Mouse (Mus musculus): Measurements from ENCODE around the gene Plod1. TPM values are rescaled to one million over a fixed set of nuclear protein-coding genes. Genes with fewer than 3 reads are reported as not detected.

Gene Plod1
- polyA plus RNA-seq, 1 experiment from 2014 or later, result 32.7 TPM

DNA sequence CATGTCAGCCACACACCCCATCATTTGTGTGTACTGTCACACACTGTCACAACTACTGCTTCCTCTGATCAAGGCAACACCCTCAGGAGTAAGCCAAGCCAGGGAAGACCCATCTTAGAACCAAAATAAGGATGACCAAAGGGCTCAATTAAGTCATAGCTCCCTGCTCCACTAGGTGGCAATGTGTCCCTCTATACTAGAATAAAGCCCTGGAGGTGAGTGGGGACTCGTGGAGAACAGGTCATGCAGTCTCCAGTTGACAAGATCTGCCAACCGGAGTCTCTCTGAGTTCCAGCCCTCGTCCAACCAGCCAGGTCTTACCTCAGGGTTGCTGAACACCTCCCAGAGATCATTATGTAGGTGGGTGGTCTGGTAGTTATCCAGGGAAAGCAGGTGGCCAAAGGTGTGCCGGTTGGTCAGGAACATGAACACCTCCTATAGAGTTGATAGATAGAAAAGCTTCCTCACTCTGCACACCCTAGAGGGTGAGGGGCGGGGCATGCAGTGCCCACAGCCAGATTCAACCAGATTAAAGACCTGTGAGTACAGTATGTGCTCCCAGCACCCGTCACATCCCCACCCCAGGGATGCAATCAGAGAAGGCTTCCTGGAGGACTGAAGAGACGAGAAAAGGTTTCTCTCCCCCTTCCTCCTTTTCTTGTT, 18.0 kb downstream of the Plod1 start:
- DNase-seq (ENCODE audit: low spot score), result peak; percentile 64
- Histone ChIP-seq H3K9ac (replicated peaks; ENCODE audit: low read length) (no peak overlapping the region), H3K27ac (replicated peaks; ENCODE audit: low read depth, low read length) (no peak overlapping the region), H3K4me1 (ENCODE audit: control insufficient read depth, insufficient read depth, low read length) (no peaks in the 10 kb centered on the region; the same call in 1 of the 2 replicates), H3K4me2 (ENCODE audit: low read depth, low read length) (no peak overlapping the region), H3K9me3 (replicated peaks; ENCODE audit: control insufficient read depth, low read length) (no peaks in the 10 kb centered on the region), H3K4me3 (ENCODE audit: low read depth, low read length) (no peak overlapping the region), H3K27me3 (ENCODE audit: control insufficient read depth, insufficient read depth, low read length) (no peaks in the 10 kb centered on the region), H3K36me3 (replicated peaks; ENCODE audit: control insufficient read depth, insufficient read depth, low read depth, low read length) (no peaks in the 10 kb centered on the region)
- 56% methylated on average over 7 of the region's 7 CpGs for WGBS
- ATAC-seq (replicated peaks; ENCODE audit: insufficient number of reproducible peaks, low FRiP score, low TSS enrichment, low read depth), result 0 out of 2 replicates have a peak, but pooled peaks have one; percentile 10

DNA sequence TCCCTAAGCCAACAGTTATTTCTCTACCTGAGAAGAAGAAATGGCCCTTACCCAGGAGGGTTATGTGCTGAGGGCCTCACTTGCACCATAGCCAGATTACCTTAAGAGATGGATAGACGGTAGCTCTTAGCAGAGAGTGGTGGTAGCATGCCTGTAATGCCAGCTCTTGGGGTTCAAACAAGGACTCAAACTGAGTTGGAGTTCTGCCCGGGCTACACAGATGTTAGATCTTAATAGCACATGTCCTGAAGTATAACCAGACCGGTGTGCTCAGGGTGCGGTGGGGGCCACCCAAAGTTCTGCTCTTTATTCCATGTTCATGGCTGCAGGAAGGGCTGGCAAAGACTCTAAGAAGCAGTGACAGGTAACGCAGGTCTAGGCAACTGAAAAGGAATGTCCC, 27.1 kb downstream of the Plod1 start:
- H3K9me3 ChIP-seq (replicated peaks; ENCODE audit: control insufficient read depth, low read length), result no peaks in the 10 kb centered on the region
- H3K36me3 ChIP-seq (replicated peaks; ENCODE audit: control insufficient read depth, insufficient read depth, low read depth, low read length), result no peaks in the 10 kb centered on the region
- no peak overlapping the region for H3K4me2 ChIP-seq (ENCODE audit: low read depth, low read length)
- no peak overlapping the region for H3K9ac ChIP-seq (replicated peaks; ENCODE audit: low read length)
- no peaks in the 10 kb centered on the region for H3K4me1 ChIP-seq (ENCODE audit: control insufficient read depth, insufficient read depth, low read length)
- DNase-seq (ENCODE audit: low spot score) (no peak), ATAC-seq (replicated peaks; ENCODE audit: insufficient number of reproducible peaks, low FRiP score, low TSS enrichment, low read depth) (no peak)
- no peaks in the 10 kb centered on the region for H3K27me3 ChIP-seq (ENCODE audit: control insufficient read depth, insufficient read depth, low read length)
- H3K27ac ChIP-seq (replicated peaks; ENCODE audit: low read depth, low read length), result no peak overlapping the region
- 93% methylated on average over 5 of the region's 5 CpGs for WGBS
- no peak overlapping the region for H3K4me3 ChIP-seq (ENCODE audit: low read depth, low read length)

GRCm38 (mm10) chr4:147906230-147906629, 30.3 kb downstream of the Plod1 start:
- Histone ChIP-seq H3K36me3 (replicated peaks; ENCODE audit: control insufficient read depth, insufficient read depth, low read depth, low read length) (no peaks in the 10 kb centered on the region), H3K4me1 (ENCODE audit: control insufficient read depth, insufficient read depth, low read length) (no peaks in the 10 kb centered on the region), H3K4me3 (ENCODE audit: low read depth, low read length) (no peak overlapping the region), H3K9ac (replicated peaks; ENCODE audit: low read length) (no peak overlapping the region), H3K27ac (replicated peaks; ENCODE audit: low read depth, low read length) (no peak overlapping the region), H3K9me3 (replicated peaks; ENCODE audit: control insufficient read depth, low read length) (no peaks in the 10 kb centered on the region), H3K27me3 (ENCODE audit: control insufficient read depth, insufficient read depth, low read length) (no peaks in the 10 kb centered on the region), H3K4me2 (ENCODE audit: low read depth, low read length) (no peak overlapping the region)
- no peak for DNase-seq (ENCODE audit: low spot score)
- no peak for ATAC-seq (replicated peaks; ENCODE audit: insufficient number of reproducible peaks, low FRiP score, low TSS enrichment, low read depth)
- WGBS, result 77% methylated on average over 5 of the region's 5 CpGs

- Histone ChIP-seq H3K27me3 (ENCODE audit: control insufficient read depth, insufficient read depth, low read length) (no peaks in the 10 kb centered on the region), H3K4me2 (ENCODE audit: low read depth, low read length) (peak overlapping the region; percentile 23), H3K9me3 (replicated peaks; ENCODE audit: control insufficient read depth, low read length) (no peaks in the 10 kb centered on the region), H3K36me3 (replicated peaks; ENCODE audit: control insufficient read depth, insufficient read depth, low read depth, low read length) (no peaks in the 10 kb centered on the region), H3K4me1 (ENCODE audit: control insufficient read depth, insufficient read depth, low read length) (no peaks in the 10 kb centered on the region), H3K4me3 (ENCODE audit: low read depth, low read length) (peak overlapping the region; percentile 90), H3K9ac (replicated peaks; ENCODE audit: low read length) (no peak overlapping the region), H3K27ac (replicated peaks; ENCODE audit: low read depth, low read length) (no peak overlapping the region)
- ATAC-seq (replicated peaks; ENCODE audit: insufficient number of reproducible peaks, low FRiP score, low TSS enrichment, low read depth), result peak; percentile 12; the same call in 1 of the 2 replicates
- 5% methylated on average over 8 of the region's 8 CpGs for WGBS
- no peak for DNase-seq (ENCODE audit: low spot score)
These were observed 31.4 kb downstream of the Plod1 start for GRCm38 (mm10) chr4:147905090-147905659.

GRCm38 (mm10) chr4:147904313-147905089, 32.1 kb downstream of the Plod1 start, which contains the start of gene Mfn2:
Gene Mfn2, minus strand, starts transcription at chr4:147904704.
- H3K4me2 ChIP-seq (ENCODE audit: low read depth, low read length), result peak within 1 kb of the TSS; percentile 52
- no peaks in the 10 kb centered on the region for H3K36me3 ChIP-seq (replicated peaks; ENCODE audit: control insufficient read depth, insufficient read depth, low read depth, low read length)
- no peaks in the 10 kb centered on the region for H3K9me3 ChIP-seq (replicated peaks; ENCODE audit: control insufficient read depth, low read length)
- H3K27me3 ChIP-seq (ENCODE audit: control insufficient read depth, insufficient read depth, low read length), result no peaks in the 10 kb centered on the region
- H3K9ac ChIP-seq (replicated peaks; ENCODE audit: low read length), result peak within 1 kb of the TSS; percentile 82
- WGBS, result under 1% methylated on average over 47 of the region's 59 CpGs
- ATAC-seq (replicated peaks; ENCODE audit: insufficient number of reproducible peaks, low FRiP score, low TSS enrichment, low read depth), result peak; percentile 89
- peak within 1 kb of the TSS; percentile 90 for H3K4me3 ChIP-seq (ENCODE audit: low read depth, low read length)
- H3K4me1 ChIP-seq (ENCODE audit: control insufficient read depth, insufficient read depth, low read length), result no peaks in the 10 kb centered on the region
- peak; percentile 93 for DNase-seq (ENCODE audit: low spot score)
- peak within 1 kb of the TSS; percentile 57 for H3K27ac ChIP-seq (replicated peaks; ENCODE audit: low read depth, low read length)

- DNase-seq (ENCODE audit: low spot score), result no peak
- Histone ChIP-seq H3K27ac (replicated peaks; ENCODE audit: low read depth, low read length) (no peak overlapping the region), H3K4me2 (ENCODE audit: low read depth, low read length) (peak overlapping the region; percentile 52), H3K4me3 (ENCODE audit: low read depth, low read length) (peak overlapping the region; percentile 90), H3K36me3 (replicated peaks; ENCODE audit: control insufficient read depth, insufficient read depth, low read depth, low read length) (no peaks in the 10 kb centered on the region), H3K9ac (replicated peaks; ENCODE audit: low read length) (peak overlapping the region; percentile 82; the same call in 1 of the 2 replicates), H3K4me1 (ENCODE audit: control insufficient read depth, insufficient read depth, low read length) (no peaks in the 10 kb centered on the region), H3K27me3 (ENCODE audit: control insufficient read depth, insufficient read depth, low read length) (no peaks in the 10 kb centered on the region), H3K9me3 (replicated peaks; ENCODE audit: control insufficient read depth, low read length) (no peaks in the 10 kb centered on the region)
- 80% methylated on average over 3 of the region's 3 CpGs for WGBS
- ATAC-seq (replicated peaks; ENCODE audit: insufficient number of reproducible peaks, low FRiP score, low TSS enrichment, low read depth), result no peak
These were observed 33.0 kb downstream of the Plod1 start for GRCm38 (mm10) chr4:147903601-147904000.

GRCm38 (mm10) chr4:147902906-147903500, 33.6 kb downstream of the Plod1 start:
- H3K9ac ChIP-seq (replicated peaks; ENCODE audit: low read length), result no peak overlapping the region
- H3K4me3 ChIP-seq (ENCODE audit: low read depth, low read length), result no peak overlapping the region
- no peaks in the 10 kb centered on the region for H3K9me3 ChIP-seq (replicated peaks; ENCODE audit: control insufficient read depth, low read length)
- ATAC-seq (replicated peaks; ENCODE audit: insufficient number of reproducible peaks, low FRiP score, low TSS enrichment, low read depth) (no peak), DNase-seq (ENCODE audit: low spot score) (no peak)
- H3K27me3 ChIP-seq (ENCODE audit: control insufficient read depth, insufficient read depth, low read length), result no peaks in the 10 kb centered on the region
- H3K4me2 ChIP-seq (ENCODE audit: low read depth, low read length), result no peak overlapping the region
- no peaks in the 10 kb centered on the region for H3K4me1 ChIP-seq (ENCODE audit: control insufficient read depth, insufficient read depth, low read length)
- WGBS, result 91% methylated on average over 12 of the region's 12 CpGs
- no peak overlapping the region for H3K27ac ChIP-seq (replicated peaks; ENCODE audit: low read depth, low read length)
- no peaks in the 10 kb centered on the region; the same call in 1 of the 2 replicates for H3K36me3 ChIP-seq (replicated peaks; ENCODE audit: control insufficient read depth, insufficient read depth, low read depth, low read length)
